Mouse (Mus musculus) CD8-positive naive resting alpha-beta T cell, adult 2 months (primary cell): ENCODE results near the gene Pga5.
A peak's percentile ranks its signal among the peaks of the same experiment; 100 is the strongest.

Experiments used
- DNase-seq, 2 experiments: peaks; one replicate each; pipeline ENCODE4 v3.0.0; 2022; ENCODE audit warnings: low read depth in 2 of 2, low spot score in 2 of 2

Gene Pga5

GRCm38 (mm10) chr19:10677915-10678771, at the start of gene Pga5:
TSS of gene Pga5 (minus strand) at chr19:10678071.
- peak; percentile 68 to 79 for DNase-seq

GRCm38 (mm10) chr19:10724629-10725363, 46.9 kb upstream of the Pga5 start:
- no peak for DNase-seq

- no peak for DNase-seq
Observed at GRCm38 (mm10) chr19:10723649-10724048, 45.8 kb upstream of the Pga5 start.

GRCm38 (mm10) chr19:10723084-10723483, 45.2 kb upstream of the Pga5 start:
- DNase-seq = no peak

GRCm38 (mm10) chr19:10721064-10721463, 43.2 kb upstream of the Pga5 start:
- no peak for DNase-seq

- no peak for DNase-seq
Observed at GRCm38 (mm10) chr19:10720524-10720923, 42.7 kb upstream of the Pga5 start.

- no peak for DNase-seq
Observed at GRCm38 (mm10) chr19:10719751-10720150, 41.9 kb upstream of the Pga5 start.

- DNase-seq = no peak
Observed at GRCm38 (mm10) chr19:10718251-10718775, 40.4 kb upstream of the Pga5 start.

GRCm38 (mm10) chr19:10715476-10715875, 37.6 kb upstream of the Pga5 start:
- DNase-seq = no peak

- peak; percentile 67 to 80 for DNase-seq
Observed at GRCm38 (mm10) chr19:10714682-10715475, 37.0 kb upstream of the Pga5 start.

- DNase-seq = no peak
Observed at GRCm38 (mm10) chr19:10714168-10714567, 36.3 kb upstream of the Pga5 start.

- DNase-seq = no peak
Observed at GRCm38 (mm10) chr19:10713551-10713950, 35.7 kb upstream of the Pga5 start.

GRCm38 (mm10) chr19:10712646-10713045, 34.8 kb upstream of the Pga5 start:
- no peak for DNase-seq

- no peak for DNase-seq
Observed at GRCm38 (mm10) chr19:10712194-10712593, 34.3 kb upstream of the Pga5 start.

- no peak for DNase-seq
Observed at GRCm38 (mm10) chr19:10710751-10711150, 32.9 kb upstream of the Pga5 start.

GRCm38 (mm10) chr19:10710088-10710511, 32.2 kb upstream of the Pga5 start:
- peak; percentile 31 to 49 for DNase-seq

- DNase-seq = peak; percentile 74 to 81
Observed at GRCm38 (mm10) chr19:10709360-10710087, 31.7 kb upstream of the Pga5 start.

GRCm38 (mm10) chr19:10708900-10709299, 31.0 kb upstream of the Pga5 start:
- no peak for DNase-seq

- no peak for DNase-seq
Observed at GRCm38 (mm10) chr19:10707881-10708280, 30.0 kb upstream of the Pga5 start.

GRCm38 (mm10) chr19:10707087-10707875, 29.4 kb upstream of the Pga5 start:
- no peak for DNase-seq
